Mouse (Mus musculus): ENCODE measurements around the gene Zfp385c.

The Zfp385c gene

GRCm38 (mm10) chr11:100692164-100692616 is at the start of gene Zfp385c:
Gene Zfp385c (minus strand): TSS chr11:100692455.
- no peak for DNase-seq (ENCODE audit: low spot score)

- DNase-seq (ENCODE audit: low spot score): no peak
These were observed 49.1 kb upstream of the Zfp385c start for GRCm38 (mm10) chr11:100741348-100741747.

- no peak for DNase-seq (ENCODE audit: low spot score)
These were observed 46.5 kb upstream of the Zfp385c start for GRCm38 (mm10) chr11:100738749-100739148.

GRCm38 (mm10) chr11:100738066-100738604 is 45.9 kb upstream of the Zfp385c start, which contains the start of gene Rab5c:
Gene Rab5c (minus strand): TSS chr11:100738215.
- DNase-seq (ENCODE audit: low spot score): peak; percentile 100

- DNase-seq (ENCODE audit: low spot score): no peak
These were observed 45.0 kb upstream of the Zfp385c start for GRCm38 (mm10) chr11:100737105-100737733.

GRCm38 (mm10) chr11:100736746-100737080 is 44.5 kb upstream of the Zfp385c start:
- DNase-seq (ENCODE audit: low spot score): no peak

GRCm38 (mm10) chr11:100735954-100736745 is 43.9 kb upstream of the Zfp385c start:
- DNase-seq (ENCODE audit: low spot score): peak; percentile 15

GRCm38 (mm10) chr11:100735134-100735865 is 43.0 kb upstream of the Zfp385c start:
- peak; percentile 22 for DNase-seq (ENCODE audit: low spot score)

- DNase-seq (ENCODE audit: low spot score): no peak
These were observed 38.4 kb upstream of the Zfp385c start for GRCm38 (mm10) chr11:100730477-100731205.

GRCm38 (mm10) chr11:100729976-100730375 is 37.7 kb upstream of the Zfp385c start:
- DNase-seq (ENCODE audit: low spot score): no peak

GRCm38 (mm10) chr11:100728601-100729000 is 36.3 kb upstream of the Zfp385c start:
- DNase-seq (ENCODE audit: low spot score): no peak

- no peak for DNase-seq (ENCODE audit: low spot score)
These were observed 34.9 kb upstream of the Zfp385c start for GRCm38 (mm10) chr11:100727201-100727600.

- no peak for DNase-seq (ENCODE audit: low spot score)
These were observed 32.8 kb upstream of the Zfp385c start for GRCm38 (mm10) chr11:100724919-100725512.

GRCm38 (mm10) chr11:100722493-100723028 is 30.3 kb upstream of the Zfp385c start:
- DNase-seq (ENCODE audit: low spot score): no peak

- DNase-seq (ENCODE audit: low spot score): no peak
These were observed 29.7 kb upstream of the Zfp385c start for GRCm38 (mm10) chr11:100721776-100722492.

- no peak for DNase-seq (ENCODE audit: low spot score)
These were observed 29.0 kb upstream of the Zfp385c start for GRCm38 (mm10) chr11:100721254-100721653.

GRCm38 (mm10) chr11:100720345-100720744 is 28.1 kb upstream of the Zfp385c start:
- no peak for DNase-seq (ENCODE audit: low spot score)

GRCm38 (mm10) chr11:100719893-100720292 is 27.6 kb upstream of the Zfp385c start:
- no peak for DNase-seq (ENCODE audit: low spot score)

GRCm38 (mm10) chr11:100719312-100719711 is 27.1 kb upstream of the Zfp385c start:
- DNase-seq (ENCODE audit: low spot score): no peak

- no peak for DNase-seq (ENCODE audit: low spot score)
These were observed 26.6 kb upstream of the Zfp385c start for GRCm38 (mm10) chr11:100718866-100719265.

Data from T-cell, adult 2 months (primary cell).